17 mouse cellular contexts compared by ENCODE assay signal in genomic region chr7:98937079-98937813, GRCm38 (mm10).
DNase-seq lines count a peak whose midpoint lies in the region; ATAC-seq lines count a peak whose summit lies in the region.
"Had no signal": no experiment of that assay in that cellular context is flagged by ENCODE, and none has a peak within 500 bp of the region (broad histone marks: within the 10 kb centered on the region; RNA-seq: fewer than 3 reads in every experiment).

No protein-coding gene starts in this region.

- H3K9ac ChIP-seq in forebrain, embryonic 14.5 days (ENCODE audit: low read length) = no peak overlapping the region
- H3K9ac ChIP-seq in forebrain, embryonic 15.5 days (replicated peaks) = no peak overlapping the region
- H3K9ac ChIP-seq in midbrain, embryonic 14.5 days (replicated peaks; ENCODE audit: low read length) = no peak overlapping the region
- H3K9ac ChIP-seq in midbrain, embryonic 13.5 days (replicated peaks) = no peak overlapping the region
- H3K9ac ChIP-seq in limb, embryonic 11.5 days (ENCODE audit: low read length) = no peak overlapping the region
- H3K9ac ChIP-seq in stomach, embryonic 15.5 days = no peak overlapping the region
- H3K9ac ChIP-seq: lung, embryonic 14.5 days had no signal

- peak; percentile 36 for DNase-seq in forebrain, embryonic 14.5 days (ENCODE audit: low spot score)
- peak; percentile 13 for DNase-seq in midbrain, embryonic 14.5 days
- peak; percentile 47 for DNase-seq in limb, embryonic 11.5 days (ENCODE audit: low spot score)
- no peak for DNase-seq in lung, postnatal 36 days
- DNase-seq: adrenal gland, postnatal 14 days; cerebellum, adult 9-10 months; gastrocnemius, postnatal 14 days; lung, embryonic 14.5 days had no signal

- ATAC-seq in forebrain, embryonic 14.5 days = no peak
- ATAC-seq in forebrain, embryonic 15.5 days (replicated peaks) = no peak
- ATAC-seq in midbrain, embryonic 14.5 days (ENCODE audit: low FRiP score, low TSS enrichment) = no peak
- ATAC-seq in midbrain, embryonic 13.5 days = no peak
- ATAC-seq in limb, embryonic 11.5 days (ENCODE audit: insufficient number of reproducible peaks, low FRiP score, low TSS enrichment, low read depth) = no peak
- no peak for ATAC-seq in stomach, embryonic 15.5 days (ENCODE audit: insufficient read depth, low FRiP score, low read depth)
- ATAC-seq in erythroid progenitor cell, adult 5-6 weeks (replicated peaks; ENCODE audit: low FRiP score, poor library complexity, severe bottlenecking) = no peak
- ATAC-seq: inflammation-experienced regulatory T-cells, adult 6 months had no signal

- WGBS in forebrain, embryonic 14.5 days = 42% methylated on average over 20 of the region's 20 CpGs
- WGBS in forebrain, embryonic 15.5 days = 38% methylated on average over 20 of the region's 20 CpGs
- 56% methylated on average over 20 of the region's 20 CpGs for WGBS in midbrain, embryonic 14.5 days
- 64% methylated on average over 20 of the region's 20 CpGs for WGBS in midbrain, embryonic 13.5 days
- 30% methylated on average over 20 of the region's 20 CpGs for WGBS in limb, embryonic 11.5 days
- 52% methylated on average over 20 of the region's 20 CpGs for WGBS in stomach, embryonic 15.5 days

- H3K27me3 ChIP-seq in forebrain, embryonic 14.5 days (replicated peaks; ENCODE audit: control insufficient read depth, insufficient read depth, low read length) = no peaks in the 10 kb centered on the region
- H3K27me3 ChIP-seq in forebrain, embryonic 15.5 days = no peaks in the 10 kb centered on the region
- H3K27me3 ChIP-seq in midbrain, embryonic 14.5 days (ENCODE audit: control insufficient read depth, insufficient read depth, low read length) = no peaks in the 10 kb centered on the region
- no peaks in the 10 kb centered on the region for H3K27me3 ChIP-seq in midbrain, embryonic 13.5 days
- no peaks in the 10 kb centered on the region for H3K27me3 ChIP-seq in limb, embryonic 11.5 days (ENCODE audit: control insufficient read depth, insufficient read depth, low read length)
- no peaks in the 10 kb centered on the region for H3K27me3 ChIP-seq in stomach, embryonic 15.5 days (replicated peaks)
- H3K27me3 ChIP-seq: CH12.LX had no signal

- H3K9me3 ChIP-seq in forebrain, embryonic 14.5 days (replicated peaks; ENCODE audit: control insufficient read depth, low read length) = no peaks in the 10 kb centered on the region
- no peaks in the 10 kb centered on the region for H3K9me3 ChIP-seq in forebrain, embryonic 15.5 days
- H3K9me3 ChIP-seq in midbrain, embryonic 14.5 days (ENCODE audit: control insufficient read depth, low read length) = no peaks in the 10 kb centered on the region
- no peaks in the 10 kb centered on the region for H3K9me3 ChIP-seq in midbrain, embryonic 13.5 days
- no peaks in the 10 kb centered on the region for H3K9me3 ChIP-seq in limb, embryonic 11.5 days (ENCODE audit: control insufficient read depth, low read length)
- no peaks in the 10 kb centered on the region for H3K9me3 ChIP-seq in stomach, embryonic 15.5 days

- H3K4me3 ChIP-seq in forebrain, embryonic 14.5 days (ENCODE audit: low read depth, low read length) = no peak overlapping the region
- H3K4me3 ChIP-seq in forebrain, embryonic 15.5 days = no peak overlapping the region
- H3K4me3 ChIP-seq in midbrain, embryonic 14.5 days (replicated peaks; ENCODE audit: low read depth, low read length) = no peak overlapping the region
- no peak overlapping the region for H3K4me3 ChIP-seq in midbrain, embryonic 13.5 days (replicated peaks)
- H3K4me3 ChIP-seq in limb, embryonic 11.5 days (ENCODE audit: low read depth, low read length) = no peak overlapping the region
- no peak overlapping the region for H3K4me3 ChIP-seq in stomach, embryonic 15.5 days (replicated peaks)
- H3K4me3 ChIP-seq: left cerebral cortex, adult 2 months; myocyte had no signal

- H3K27ac ChIP-seq in forebrain, embryonic 14.5 days (ENCODE audit: low read depth, low read length) = no peak overlapping the region
- H3K27ac ChIP-seq in forebrain, embryonic 15.5 days (replicated peaks) = no peak overlapping the region
- 0 out of 2 replicates have a peak overlapping the region, but pooled peaks have one; percentile 41 for H3K27ac ChIP-seq in midbrain, embryonic 14.5 days (replicated peaks; ENCODE audit: low read depth, low read length)
- no peak overlapping the region for H3K27ac ChIP-seq in midbrain, embryonic 13.5 days
- H3K27ac ChIP-seq in limb, embryonic 11.5 days (replicated peaks; ENCODE audit: low read depth, low read length) = no peak overlapping the region
- peak overlapping the region; percentile 60 for H3K27ac ChIP-seq in stomach, embryonic 15.5 days
- H3K27ac ChIP-seq: left cerebral cortex, adult 2 months had no signal

- H3K4me2 ChIP-seq in forebrain, embryonic 14.5 days (ENCODE audit: low read length) = no peak overlapping the region
- no peak overlapping the region for H3K4me2 ChIP-seq in forebrain, embryonic 15.5 days (replicated peaks)
- H3K4me2 ChIP-seq in midbrain, embryonic 14.5 days (ENCODE audit: low read length) = no peak overlapping the region
- H3K4me2 ChIP-seq in midbrain, embryonic 13.5 days (replicated peaks) = no peak overlapping the region
- no peak overlapping the region for H3K4me2 ChIP-seq in limb, embryonic 11.5 days (ENCODE audit: low read depth, severe bottlenecking)
- H3K4me2 ChIP-seq in stomach, embryonic 15.5 days = no peak overlapping the region
- H3K4me2 ChIP-seq: liver, embryonic 11.5 days; lung, embryonic 14.5 days had no signal

- H3K4me1 ChIP-seq in forebrain, embryonic 14.5 days (ENCODE audit: control insufficient read depth, insufficient read depth, low read length) = peaks cover 4% of the 10 kb centered on the region; the same call in 1 of the 2 replicates
- peaks cover 13% of the 10 kb centered on the region for H3K4me1 ChIP-seq in forebrain, embryonic 15.5 days
- H3K4me1 ChIP-seq in midbrain, embryonic 14.5 days (ENCODE audit: control insufficient read depth, insufficient read depth, low read length) = no peaks in the 10 kb centered on the region
- peaks cover 5% of the 10 kb centered on the region; the same call in 1 of the 2 replicates for H3K4me1 ChIP-seq in midbrain, embryonic 13.5 days (replicated peaks)
- peaks cover 10% of the 10 kb centered on the region for H3K4me1 ChIP-seq in limb, embryonic 11.5 days (ENCODE audit: control insufficient read depth, insufficient read depth, low read length)
- H3K4me1 ChIP-seq in stomach, embryonic 15.5 days = peaks cover 12% of the 10 kb centered on the region

- H3K36me3 ChIP-seq in forebrain, embryonic 14.5 days (ENCODE audit: control insufficient read depth, insufficient read depth, low read length) = no peaks in the 10 kb centered on the region
- no peaks in the 10 kb centered on the region for H3K36me3 ChIP-seq in forebrain, embryonic 15.5 days
- no peaks in the 10 kb centered on the region for H3K36me3 ChIP-seq in midbrain, embryonic 14.5 days (ENCODE audit: control insufficient read depth, insufficient read depth, low read length)
- no peaks in the 10 kb centered on the region for H3K36me3 ChIP-seq in midbrain, embryonic 13.5 days
- H3K36me3 ChIP-seq in limb, embryonic 11.5 days (ENCODE audit: control insufficient read depth, insufficient read depth, low read length) = no peaks in the 10 kb centered on the region
- no peaks in the 10 kb centered on the region for H3K36me3 ChIP-seq in stomach, embryonic 15.5 days

Comparison
In these comparisons a context has a peak if more than half of its experiments do, and no peak if none do; other contexts are left out.
1. H3K27ac ChIP-seq: peak in midbrain, embryonic 14.5 days (single experiment) and stomach, embryonic 15.5 days (single experiment); none in forebrain, embryonic 14.5 days (single experiment), forebrain, embryonic 15.5 days (single experiment), midbrain, embryonic 13.5 days (single experiment) and limb, embryonic 11.5 days (single experiment).